Mouse (Mus musculus) liver, embryonic 16.5 days (tissue): ENCODE measurements around the gene Ccdc187. TPM values are rescaled to one million over a fixed set of nuclear protein-coding genes. Genes with fewer than 3 reads are reported as not detected.
A peak's percentile ranks its signal among the peaks of the same experiment; 100 is the strongest.

ENCODE experiments used
- ATAC-seq: fragments of 200-750 bp; cut with Nextera tagmentation; 2 replicates; pipeline ENCODE4 v1.8.0; 2017; ENCODE audit warnings: low read depth, mild to moderate bottlenecking, moderate number of reproducible peaks, moderate library complexity
- H3K27ac ChIP-seq: fragments of 300-500 bp; sonication (generic); 2 replicates; pipeline ENCODE4 v1.5.1; 2014; ENCODE audit warnings: mild to moderate bottlenecking, low read length
- H3K27me3 ChIP-seq: fragments of 300-500 bp; sonication (generic); 2 replicates; pipeline ENCODE4 v1.6.1; 2014; ENCODE audit warnings: low read depth, low read length, mixed read lengths; ENCODE audit not compliant: control insufficient read depth, insufficient read depth
- H3K36me3 ChIP-seq: fragments of 300-500 bp; sonication (generic); 2 replicates; pipeline ENCODE4 v1.6.1; 2014; ENCODE audit warnings: mild to moderate bottlenecking; ENCODE audit not compliant: control insufficient read depth, insufficient read depth
- H3K4me1 ChIP-seq: fragments of 300-500 bp; sonication (generic); 2 replicates; pipeline ENCODE4 v1.6.1; 2014; ENCODE audit warnings: low read depth, low read length, mixed read lengths; ENCODE audit not compliant: control insufficient read depth
- H3K4me2 ChIP-seq: fragments of 300-500 bp; sonication (generic); 2 replicates; pipeline ENCODE4 v1.6.1; 2014; ENCODE audit warnings: low read depth, low read length, mixed read lengths
- H3K4me3 ChIP-seq: fragments of 300-500 bp; sonication (generic); 2 replicates; pipeline ENCODE4 v1.5.1; 2014; ENCODE audit warnings: low read depth, mild to moderate bottlenecking, low read length
- H3K9ac ChIP-seq: fragments of 300-500 bp; sonication (generic); 2 replicates; pipeline ENCODE4 v1.6.1; 2014; ENCODE audit warnings: low read depth, low read length
- H3K9me3 ChIP-seq: fragments of 300-500 bp; sonication (generic); replicated peaks from 2 replicates; pipeline ENCODE4 v1.6.1; 2016; ENCODE audit warnings: low read length; ENCODE audit not compliant: control insufficient read depth
- WGBS: fragments of 180-500 bp; shearing (Covaris S2); extraction: QIAGEN DNeasy Blood & Tissue Kit; methylation state at CpG from one replicate; pipeline ENCODE4 v1.1.7; 2014; ENCODE audit not compliant: insufficient replicate concordance; 5-methylcytosine and 5-hydroxymethylcytosine counted together
- polyA plus RNA-seq: library from polyadenylated mRNA; unstranded; fragments of >200 nt; fragmentation: Nextera tagmentation; extraction: Ambion mirVana; gene quantifications from 2 replicates; pipeline ENCODE4 v1.2.1, GENCODE M21; 2015

The Ccdc187 gene
- polyA plus RNA-seq, 1 experiment from 2014 or later, result 0.05 TPM

DNA sequence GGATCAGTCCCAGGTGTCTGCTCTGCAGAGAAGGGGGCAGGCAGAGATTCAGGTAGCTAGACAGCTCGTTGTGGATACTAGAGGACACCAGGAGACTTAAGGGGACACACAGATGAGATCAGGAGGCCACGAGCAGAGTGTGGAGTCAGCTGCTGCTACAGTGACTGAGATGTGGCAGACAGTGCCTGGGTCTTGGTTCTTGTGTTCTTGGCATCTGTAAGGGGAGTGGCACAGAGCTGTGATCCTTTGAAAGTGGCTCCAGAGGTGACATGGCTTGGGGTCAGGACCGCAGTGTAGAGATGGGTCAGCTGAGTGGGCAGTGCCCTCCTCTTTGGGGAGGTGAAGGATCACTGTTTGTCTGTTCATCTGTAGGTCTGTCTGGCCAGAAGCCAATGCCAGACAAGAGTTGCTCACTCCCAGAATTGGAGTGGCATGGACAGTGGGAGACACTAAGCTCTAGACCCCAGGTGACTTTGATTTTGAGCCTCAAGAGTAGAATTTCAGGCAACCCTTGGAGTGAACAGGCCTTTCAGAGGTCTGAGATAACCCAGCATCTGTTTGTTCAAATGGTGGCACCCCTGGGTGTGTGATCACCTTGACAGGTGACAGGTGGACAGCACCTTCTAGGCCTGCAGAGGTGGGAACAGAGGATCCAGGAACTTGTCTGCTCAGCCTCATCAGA is 23.8 kb upstream of the Ccdc187 start:
- peaks cover 14% of the 10 kb centered on the region; the same call in 1 of the 2 replicates for H3K27me3 ChIP-seq
- no peak for ATAC-seq
- H3K4me2 ChIP-seq, result no peak overlapping the region
- no peak overlapping the region for H3K4me3 ChIP-seq
- no peaks in the 10 kb centered on the region for H3K9me3 ChIP-seq
- H3K4me1 ChIP-seq, result peaks cover 4% of the 10 kb centered on the region
- no peaks in the 10 kb centered on the region for H3K36me3 ChIP-seq
- no peak overlapping the region for H3K9ac ChIP-seq
- 51% methylated on average over 3 of the region's 3 CpGs for WGBS
- H3K27ac ChIP-seq, result no peak overlapping the region

DNA sequence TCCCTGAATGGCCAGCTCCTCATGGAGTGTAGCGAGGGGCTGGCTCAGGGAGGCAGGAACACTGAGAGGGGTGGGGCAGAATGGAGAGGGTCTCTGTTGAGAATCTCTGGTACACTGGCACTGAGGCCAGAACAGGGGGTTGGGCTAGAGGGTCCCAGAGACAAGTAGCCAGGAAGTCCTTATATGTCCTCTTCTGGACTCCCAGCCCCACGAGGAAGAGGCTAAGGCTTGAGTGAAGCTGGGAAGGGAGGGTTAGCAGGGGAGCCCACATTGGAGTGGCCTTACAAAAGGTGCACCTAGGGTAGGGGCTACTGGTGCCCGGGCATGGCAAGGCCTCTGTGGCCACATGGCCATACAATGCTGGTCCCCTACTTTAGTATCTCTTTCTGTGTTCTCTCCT is 23.0 kb upstream of the Ccdc187 start:
- Histone ChIP-seq H3K9me3 (no peaks in the 10 kb centered on the region), H3K4me2 (no peak overlapping the region), H3K9ac (no peak overlapping the region), H3K4me1 (peaks cover 4% of the 10 kb centered on the region), H3K36me3 (no peaks in the 10 kb centered on the region), H3K27me3 (peaks cover 14% of the 10 kb centered on the region; the same call in 1 of the 2 replicates), H3K27ac (no peak overlapping the region), H3K4me3 (no peak overlapping the region)
- WGBS, result 48% methylated on average over 3 of the region's 3 CpGs
- ATAC-seq, result no peak

DNA sequence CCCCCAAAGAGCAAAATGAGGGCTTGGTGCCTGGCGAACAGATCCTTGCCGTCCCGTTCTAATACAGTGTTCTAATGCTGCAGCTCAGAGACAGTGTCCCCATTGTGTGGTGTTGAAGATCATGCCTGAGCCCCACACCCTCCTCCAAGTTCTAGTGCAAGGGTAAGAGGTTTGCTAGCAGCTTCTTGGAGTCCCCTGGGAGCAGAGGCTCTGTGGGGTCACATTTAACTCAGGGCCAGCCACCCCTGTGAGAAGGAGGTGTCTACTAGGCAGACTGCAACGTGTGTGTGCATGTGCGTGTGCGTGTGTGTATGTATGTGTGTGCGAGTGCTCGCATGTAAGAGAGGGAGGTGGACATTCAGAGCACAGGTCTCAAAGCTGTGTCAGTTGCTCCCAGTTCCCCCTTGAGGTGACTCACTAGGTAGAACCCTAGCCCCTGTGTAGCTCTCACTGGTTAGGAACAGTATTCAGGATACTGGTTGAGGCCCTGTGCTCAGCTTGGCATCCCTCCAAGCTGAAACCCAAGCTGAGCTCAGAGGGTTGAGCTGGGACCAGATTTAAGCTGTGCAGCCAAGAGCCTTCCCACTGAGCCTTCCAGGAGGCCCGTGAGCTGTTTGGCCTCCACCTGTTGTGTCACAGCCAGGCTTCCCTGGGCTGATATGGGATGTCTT is 22.4 kb upstream of the Ccdc187 start:
- Histone ChIP-seq H3K9me3 (no peaks in the 10 kb centered on the region), H3K4me2 (peak overlapping the region; percentile 82; the same call in 1 of the 2 replicates), H3K27me3 (peaks cover 14% of the 10 kb centered on the region; the same call in 1 of the 2 replicates), H3K36me3 (no peaks in the 10 kb centered on the region), H3K9ac (no peak overlapping the region), H3K4me3 (no peak overlapping the region), H3K4me1 (peaks cover 4% of the 10 kb centered on the region), H3K27ac (no peak overlapping the region)
- no peak for ATAC-seq
- WGBS, result 69% methylated on average over 9 of the region's 9 CpGs

DNA sequence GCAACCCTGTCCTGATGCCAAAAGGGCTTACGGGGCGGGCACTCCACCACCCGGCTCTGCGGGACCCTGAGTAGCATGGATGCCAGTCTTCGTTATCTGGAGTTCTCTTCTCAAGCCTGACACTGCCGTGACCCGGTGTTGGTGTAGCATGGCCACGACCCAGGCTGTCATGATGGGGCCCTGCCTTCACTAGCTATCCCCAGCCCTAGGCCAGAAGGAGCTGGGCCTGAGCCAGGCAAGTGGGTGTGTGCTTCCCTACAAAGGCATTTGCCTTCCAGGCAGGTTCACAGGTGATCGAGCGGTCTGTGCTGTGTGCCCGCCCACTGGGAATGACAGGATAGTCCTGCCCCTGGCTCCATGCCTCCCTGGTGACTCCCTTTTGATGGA is 21.6 kb upstream of the Ccdc187 start:
- 5% methylated on average over 11 of the region's 11 CpGs for WGBS
- H3K27ac ChIP-seq, result 0 out of 2 replicates have a peak overlapping the region, but pooled peaks have one; percentile 33

DNA sequence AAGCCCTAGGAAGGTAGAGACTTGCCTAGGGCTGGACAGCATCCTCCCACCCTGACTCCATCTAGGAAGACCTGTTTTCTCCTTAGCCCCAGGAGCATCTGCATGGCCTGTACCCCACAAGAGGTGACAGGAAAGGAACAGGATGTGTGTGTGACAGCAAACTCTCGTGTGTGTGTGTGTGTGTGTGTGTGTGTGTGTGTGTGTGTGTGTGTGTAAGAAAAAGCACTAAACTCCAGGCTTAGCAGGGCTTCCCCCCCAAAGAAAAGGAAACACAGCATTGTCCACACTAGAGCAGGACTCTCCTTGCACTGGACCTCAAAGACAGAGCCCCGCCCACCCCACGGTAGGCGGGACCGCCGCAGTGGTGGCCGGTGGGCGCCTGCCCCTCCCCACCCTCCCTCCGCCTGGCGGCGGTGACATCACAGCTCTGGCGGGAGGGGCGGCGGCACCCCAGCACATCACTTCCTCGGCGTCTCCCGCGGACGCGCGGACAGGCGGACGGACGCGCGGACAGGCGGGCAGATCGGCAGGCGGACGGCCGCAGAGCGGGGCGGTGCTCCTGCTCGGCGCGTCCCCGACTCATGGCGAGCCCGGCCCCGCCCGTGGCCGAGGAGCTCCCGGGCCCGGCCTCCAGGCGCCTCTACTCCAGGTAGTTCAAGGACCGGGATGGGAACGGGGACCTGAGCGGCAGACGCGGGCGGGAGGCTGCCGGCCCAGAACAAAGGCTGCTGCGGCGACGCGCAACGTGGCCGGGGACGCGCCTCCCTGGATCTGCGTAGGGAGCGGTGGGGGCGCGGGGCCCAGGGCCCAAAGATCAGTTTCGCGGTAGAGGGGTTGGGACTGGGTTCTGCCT is 20.9 kb upstream of the Ccdc187 start, which contains the start of gene Gpsm1:
TSS of gene Gpsm1 (plus strand) at position 444 of the 853 bp plus-strand sequence.
- peak within 1 kb of the TSS; percentile 67 for H3K4me3 ChIP-seq
- H3K27me3 ChIP-seq, result peaks cover 14% of the 10 kb centered on the region; the same call in 1 of the 2 replicates
- peak within 1 kb of the TSS; percentile 64 for H3K9ac ChIP-seq
- peak within 1 kb of the TSS; percentile 82 for H3K4me2 ChIP-seq
- peaks cover 4% of the 10 kb centered on the region for H3K4me1 ChIP-seq
- no peaks in the 10 kb centered on the region for H3K9me3 ChIP-seq
- under 1% methylated on average over 63 of the region's 66 CpGs for WGBS
- H3K27ac ChIP-seq, result peak within 1 kb of the TSS; percentile 33; the same call in 1 of the 2 replicates
- no peaks in the 10 kb centered on the region for H3K36me3 ChIP-seq
- ATAC-seq, result peak; percentile 52

More for the DNA sequence above, 21.6 kb upstream of the Ccdc187 start:
- Histone ChIP-seq H3K9ac (peak overlapping the region; percentile 64), H3K4me2 (peak overlapping the region; percentile 82), H3K27me3 (peaks cover 14% of the 10 kb centered on the region; the same call in 1 of the 2 replicates), H3K9me3 (no peaks in the 10 kb centered on the region), H3K36me3 (no peaks in the 10 kb centered on the region), H3K4me3 (peak overlapping the region; percentile 67), H3K4me1 (peaks cover 4% of the 10 kb centered on the region)
- ATAC-seq, result peak; percentile 45; the same call in 1 of the 2 replicates

DNA sequence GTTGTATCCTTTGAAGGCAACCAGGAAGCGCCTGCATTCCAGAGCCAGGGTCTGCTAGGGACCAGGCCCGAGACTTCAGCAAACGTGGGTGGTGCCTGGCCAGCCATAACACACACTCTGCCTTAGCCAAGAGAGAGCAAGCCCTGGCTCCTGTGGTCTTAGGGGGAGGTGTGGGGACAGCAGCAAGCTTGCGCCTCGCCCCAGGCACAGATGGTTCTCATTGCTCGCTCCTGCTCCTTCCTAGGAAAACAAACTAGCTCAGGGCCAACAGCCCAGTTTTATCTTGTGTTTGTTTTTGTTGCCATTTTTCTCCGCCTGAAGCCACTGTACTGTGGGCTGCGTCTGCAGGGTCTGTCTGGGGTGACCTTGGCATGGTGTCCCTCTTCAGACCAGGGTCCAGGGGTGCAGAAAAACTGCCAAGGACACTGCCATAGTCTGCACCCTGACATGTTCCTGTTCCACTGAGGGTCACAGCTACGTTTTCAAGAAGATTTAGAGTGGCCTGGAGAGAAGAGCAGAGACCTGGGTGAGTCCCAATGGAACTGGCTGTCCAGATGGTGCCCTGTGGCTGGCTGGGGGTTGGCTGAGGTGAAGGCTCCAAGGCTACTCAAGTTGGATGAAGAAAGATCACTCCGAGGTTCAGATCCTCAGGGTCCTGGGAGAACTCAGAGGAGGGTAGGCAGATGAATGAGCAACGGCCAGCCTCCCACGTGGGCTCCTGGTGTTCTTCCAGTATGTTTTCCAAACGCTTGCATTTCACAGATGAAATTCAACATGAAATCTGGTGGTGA is 20.1 kb upstream of the Ccdc187 start:
- Histone ChIP-seq H3K27me3 (peaks cover 14% of the 10 kb centered on the region; the same call in 1 of the 2 replicates), H3K36me3 (no peaks in the 10 kb centered on the region), H3K4me3 (no peak overlapping the region), H3K27ac (no peak overlapping the region), H3K4me1 (peaks cover 4% of the 10 kb centered on the region), H3K4me2 (no peak overlapping the region), H3K9ac (no peak overlapping the region), H3K9me3 (no peaks in the 10 kb centered on the region)
- 56% methylated on average over 13 of the region's 13 CpGs for WGBS
- no peak for ATAC-seq

DNA sequence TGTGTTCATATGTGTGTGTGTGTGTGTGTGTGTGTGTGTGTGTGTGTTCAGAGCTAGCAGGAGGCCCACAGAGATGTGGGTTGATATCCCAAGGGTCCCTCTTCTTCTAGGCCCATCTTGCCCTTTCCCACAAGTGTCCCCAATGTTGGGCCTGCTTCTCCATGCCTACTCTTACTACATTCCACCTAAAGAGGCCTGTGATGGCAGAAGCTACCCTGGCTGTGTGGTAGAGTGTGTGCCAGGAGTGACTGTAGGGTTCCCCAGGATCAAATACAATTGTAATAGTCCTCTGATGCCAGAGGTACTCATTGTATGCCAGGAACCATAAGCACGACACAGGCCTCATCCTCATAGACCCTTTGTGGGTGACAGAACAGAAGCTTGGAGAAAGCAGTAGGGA is 19.0 kb upstream of the Ccdc187 start:
- Histone ChIP-seq H3K4me1 (peaks cover 4% of the 10 kb centered on the region), H3K9ac (no peak overlapping the region), H3K4me3 (no peak overlapping the region), H3K9me3 (no peaks in the 10 kb centered on the region), H3K27me3 (peaks cover 14% of the 10 kb centered on the region; the same call in 1 of the 2 replicates), H3K4me2 (no peak overlapping the region), H3K36me3 (no peaks in the 10 kb centered on the region), H3K27ac (no peak overlapping the region)
- ATAC-seq, result no peak
- WGBS, result 68% methylated on average over 1 of the region's 1 CpGs

DNA sequence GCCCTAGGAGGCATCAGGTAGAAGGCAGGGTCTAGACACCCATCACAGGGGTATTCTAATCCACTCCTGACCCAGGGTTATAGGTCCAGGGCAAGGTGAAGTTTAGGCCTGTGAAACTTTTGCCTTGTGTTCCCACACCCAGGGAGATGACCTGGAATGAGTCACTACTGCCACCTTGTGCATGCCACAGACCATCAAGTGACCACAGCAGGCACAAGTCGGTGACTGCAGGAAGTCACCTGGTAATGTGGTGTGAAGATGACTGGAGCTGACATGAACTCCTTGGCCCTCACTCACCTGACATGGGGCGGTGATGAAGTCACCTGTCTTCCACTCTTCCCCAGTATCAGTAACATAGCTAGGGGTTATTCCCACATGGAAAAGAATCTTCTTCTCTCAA is 18.5 kb upstream of the Ccdc187 start:
- Histone ChIP-seq H3K4me1 (peaks cover 4% of the 10 kb centered on the region), H3K4me2 (no peak overlapping the region), H3K27ac (no peak overlapping the region), H3K9me3 (no peaks in the 10 kb centered on the region), H3K27me3 (peaks cover 14% of the 10 kb centered on the region; the same call in 1 of the 2 replicates), H3K9ac (no peak overlapping the region), H3K4me3 (no peak overlapping the region), H3K36me3 (no peaks in the 10 kb centered on the region)
- 46% methylated on average over 2 of the region's 2 CpGs for WGBS
- ATAC-seq, result no peak
